Mouse (Mus musculus): Measurements from ENCODE around the gene Metap1.

The Metap1 gene

GRCm38 (mm10) chr3:138489327-138490033, at the start of gene Metap1:
Gene Metap1, minus strand, starts transcription at chr3:138489515.
- peak; percentile 98 for DNase-seq

- DNase-seq, result peak; percentile 41
Observed at GRCm38 (mm10) chr3:138536031-138536430, 46.7 kb upstream of the Metap1 start.

DNA sequence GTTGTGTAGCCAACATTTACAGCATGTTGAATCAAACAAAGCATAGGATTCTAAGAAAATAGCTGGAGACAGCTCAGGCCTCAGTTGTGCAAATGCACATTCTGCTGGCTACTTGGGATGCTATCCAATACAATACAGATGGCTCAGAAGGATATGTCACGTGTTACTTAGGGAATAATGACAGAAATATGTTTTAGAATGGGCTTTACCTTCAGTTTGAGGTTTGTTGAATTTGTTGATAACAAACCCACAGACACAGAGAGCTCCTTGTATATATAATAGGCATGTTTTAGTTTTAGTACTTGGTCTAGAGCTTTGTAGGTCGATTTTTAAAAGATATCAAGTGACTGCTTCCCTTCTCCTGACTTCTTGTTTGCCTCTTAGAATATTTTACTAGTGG, 43.4 kb upstream of the Metap1 start:
- no peak for DNase-seq

- no peak for DNase-seq
Observed at GRCm38 (mm10) chr3:138531479-138532181, 42.3 kb upstream of the Metap1 start.

DNA sequence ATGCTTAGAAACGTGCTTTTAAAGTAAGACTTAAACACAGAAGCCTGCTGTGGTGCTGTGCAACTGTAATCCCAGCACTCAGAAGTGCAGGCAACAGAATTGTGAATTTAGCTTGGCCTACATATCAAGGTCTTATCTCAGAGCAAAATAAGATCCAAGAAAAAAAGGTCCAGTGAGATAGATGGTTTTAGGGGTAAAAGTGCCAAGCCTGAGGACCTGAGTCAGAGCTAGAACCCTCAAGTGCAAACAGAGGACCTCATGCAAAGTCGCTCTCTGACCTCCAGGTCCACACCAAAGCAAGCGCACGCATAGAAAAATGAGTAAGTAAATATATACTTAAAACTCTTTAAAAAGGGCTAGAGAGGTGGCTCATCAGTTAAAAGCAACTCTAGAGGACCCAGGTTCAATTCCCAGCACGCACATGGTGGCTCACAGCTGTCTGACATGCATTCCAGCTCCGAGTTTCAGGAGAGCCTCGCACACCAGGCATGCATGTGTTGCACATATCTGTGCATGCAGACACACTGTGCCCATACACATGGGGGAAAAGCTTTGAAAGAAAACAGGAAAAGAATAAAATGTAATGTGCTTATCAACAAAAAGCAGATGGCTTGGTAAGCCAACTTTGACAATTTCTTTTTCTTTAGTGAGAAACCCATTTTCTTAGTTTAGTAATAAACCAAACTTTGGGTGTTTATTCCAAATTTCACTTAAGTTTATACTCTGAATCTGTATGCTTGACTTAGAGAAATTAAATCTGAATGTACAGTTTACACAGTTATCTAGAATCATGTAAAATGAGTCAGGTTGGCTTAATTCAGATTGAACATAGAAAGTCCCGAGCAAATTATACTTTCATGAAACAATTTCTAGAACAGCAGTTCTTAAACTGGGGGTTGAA, 41.5 kb upstream of the Metap1 start:
- no peak for DNase-seq

- DNase-seq, result no peak
Observed at GRCm38 (mm10) chr3:138528265-138528664, 39.0 kb upstream of the Metap1 start.

DNA sequence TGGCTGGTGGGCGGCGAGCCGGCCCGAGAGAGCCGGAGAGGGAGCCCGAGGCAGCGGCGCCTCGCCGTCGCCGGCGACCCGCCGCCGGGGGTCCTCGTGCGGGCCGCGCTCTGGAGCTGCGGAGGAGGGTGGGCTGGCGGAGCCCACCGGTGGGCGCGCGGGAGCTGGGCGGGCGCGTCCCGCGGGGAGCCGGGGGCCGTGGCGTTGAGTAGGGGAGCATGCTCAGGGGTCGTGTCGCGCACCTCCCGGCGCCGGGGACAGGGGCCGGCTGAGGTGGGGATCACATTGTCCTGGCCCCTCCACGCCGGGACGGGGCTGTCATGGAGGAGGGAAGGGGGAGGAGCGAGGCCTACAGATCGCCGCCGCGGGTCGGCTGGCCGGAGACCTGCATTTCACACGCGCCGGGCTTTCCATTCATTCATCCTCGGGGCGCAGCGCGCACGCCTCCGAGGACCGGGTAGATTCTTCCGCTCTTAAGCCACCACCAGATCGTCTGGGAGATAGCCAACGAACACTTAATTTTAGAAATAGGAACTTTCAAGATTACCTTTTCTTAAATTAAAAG, 38.4 kb upstream of the Metap1 start:
- DNase-seq, result peak; percentile 83

DNA sequence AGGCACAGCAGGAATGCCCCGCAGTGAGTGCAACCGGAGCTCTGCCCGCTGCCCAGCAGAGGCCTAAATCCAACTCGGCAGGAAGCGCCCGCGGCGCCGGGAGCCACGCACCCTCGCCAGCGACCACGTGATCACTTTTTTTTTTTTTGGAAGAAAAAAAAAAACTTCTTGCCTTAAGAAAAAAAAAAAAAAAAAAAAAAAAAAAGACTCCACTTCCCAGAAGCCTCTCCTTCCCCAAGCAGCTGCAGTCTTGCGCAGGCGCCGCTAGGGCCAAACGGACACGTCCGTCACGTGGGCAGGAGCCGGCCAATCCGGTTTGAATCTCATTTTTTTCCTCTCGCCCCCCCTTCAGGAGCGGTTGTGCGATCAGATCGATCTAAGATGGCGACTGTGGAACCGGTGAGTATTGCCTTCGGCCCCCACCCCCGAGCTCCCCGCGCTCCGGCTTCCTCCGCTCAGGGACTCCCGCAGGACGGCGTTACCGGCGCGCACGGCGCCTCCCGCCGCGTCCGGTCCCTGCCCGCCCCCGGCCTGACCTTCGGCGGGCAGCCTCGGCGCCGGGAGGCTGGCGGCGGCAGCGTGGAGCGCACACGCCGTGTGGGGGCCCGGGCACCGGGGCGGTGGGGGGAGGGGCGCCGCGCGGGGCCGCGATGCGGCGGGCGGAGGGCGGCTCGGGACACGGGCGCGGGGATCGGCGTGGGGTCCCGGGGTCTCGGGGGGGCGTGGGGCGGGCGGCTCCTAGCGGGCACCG, 37.8 kb upstream of the Metap1 start:
- peak; percentile 98 for DNase-seq

DNA sequence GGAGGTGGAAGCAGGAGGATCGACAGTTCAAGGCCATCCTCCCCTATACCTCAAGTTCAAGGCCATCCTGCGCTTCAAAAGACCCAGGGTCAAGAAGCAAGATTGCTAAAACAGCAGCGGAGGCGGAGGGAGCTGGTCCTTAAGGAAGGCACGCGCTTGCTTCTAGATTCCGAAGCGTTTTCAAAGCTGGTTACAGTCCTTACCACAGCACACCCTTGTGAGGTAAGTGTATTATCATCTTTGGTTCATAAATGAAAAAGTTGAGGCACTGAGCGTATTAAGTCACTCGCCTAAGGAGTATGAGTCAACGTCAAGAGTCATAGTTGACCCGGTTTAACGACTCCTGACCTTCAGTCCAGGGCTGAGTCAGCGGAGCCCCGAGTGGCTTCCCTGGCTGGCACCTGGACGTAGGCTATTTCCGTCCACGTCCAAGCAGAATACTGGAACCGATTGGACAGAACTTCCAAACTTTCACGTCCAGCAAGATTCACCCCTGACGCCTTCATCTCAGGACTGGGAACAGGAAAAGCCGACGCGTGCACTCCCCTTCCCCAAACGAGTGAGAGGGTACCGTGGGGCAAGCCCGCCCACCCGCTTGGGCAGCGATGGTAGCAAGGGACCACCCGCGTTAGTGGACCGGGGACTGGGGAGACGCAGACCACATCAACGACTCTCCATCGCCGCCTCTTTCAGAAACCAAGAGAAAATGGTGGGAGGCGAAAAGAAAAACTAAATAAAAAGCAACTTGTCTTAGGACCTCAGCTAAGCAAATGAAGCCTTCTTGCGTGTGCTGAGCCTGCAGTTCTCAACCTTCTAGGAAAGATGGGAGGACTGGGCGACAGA, 37.0 kb upstream of the Metap1 start, which contains the start of gene Eif4e:
Gene Eif4e, plus strand, starts transcription at position 107 of the 843 bp plus-strand sequence.
- DNase-seq, result peak; percentile 75

- no peak for DNase-seq
Observed at GRCm38 (mm10) chr3:138525494-138525893, 36.2 kb upstream of the Metap1 start.

DNA sequence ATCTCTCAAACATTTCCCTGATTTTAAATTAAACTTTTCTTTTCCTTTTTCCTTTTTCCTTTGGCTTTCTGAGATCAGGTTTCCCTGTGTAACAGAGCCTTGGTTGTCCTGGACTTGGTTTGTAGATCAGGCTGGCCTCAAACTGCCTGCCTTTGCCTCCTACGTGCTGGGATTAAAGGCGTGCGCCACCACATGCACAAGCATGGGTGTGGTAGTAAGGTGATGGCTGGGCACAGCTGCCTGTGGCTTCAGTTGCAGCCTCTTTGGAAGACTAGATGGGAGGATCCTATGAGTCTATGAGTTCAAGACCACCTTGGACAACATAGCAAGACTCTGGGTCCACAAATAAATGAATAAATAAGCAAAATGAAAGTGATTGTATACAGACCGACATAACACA, 34.6 kb upstream of the Metap1 start:
- DNase-seq, result no peak

- no peak for DNase-seq
Observed at GRCm38 (mm10) chr3:138519218-138519617, 29.9 kb upstream of the Metap1 start.

DNA sequence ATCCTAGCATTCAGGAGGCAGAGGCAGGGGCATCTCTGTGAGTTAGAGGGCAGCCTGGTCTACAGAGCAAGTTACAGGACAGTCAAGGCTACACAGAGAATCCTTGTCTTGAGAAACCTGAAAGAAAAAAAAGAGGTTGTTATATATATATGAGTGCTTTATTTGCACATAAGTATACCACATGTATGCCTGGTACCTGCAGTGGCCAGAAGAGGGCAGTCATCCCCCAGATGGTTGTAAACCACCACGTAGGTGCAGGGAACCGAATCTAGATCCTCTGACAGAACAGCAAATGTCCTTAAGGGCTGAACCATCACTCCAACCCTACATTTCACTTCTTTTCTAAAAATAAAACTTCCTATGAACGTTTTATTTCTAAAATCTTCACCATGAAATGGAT, 28.6 kb upstream of the Metap1 start:
- DNase-seq, result no peak

DNA sequence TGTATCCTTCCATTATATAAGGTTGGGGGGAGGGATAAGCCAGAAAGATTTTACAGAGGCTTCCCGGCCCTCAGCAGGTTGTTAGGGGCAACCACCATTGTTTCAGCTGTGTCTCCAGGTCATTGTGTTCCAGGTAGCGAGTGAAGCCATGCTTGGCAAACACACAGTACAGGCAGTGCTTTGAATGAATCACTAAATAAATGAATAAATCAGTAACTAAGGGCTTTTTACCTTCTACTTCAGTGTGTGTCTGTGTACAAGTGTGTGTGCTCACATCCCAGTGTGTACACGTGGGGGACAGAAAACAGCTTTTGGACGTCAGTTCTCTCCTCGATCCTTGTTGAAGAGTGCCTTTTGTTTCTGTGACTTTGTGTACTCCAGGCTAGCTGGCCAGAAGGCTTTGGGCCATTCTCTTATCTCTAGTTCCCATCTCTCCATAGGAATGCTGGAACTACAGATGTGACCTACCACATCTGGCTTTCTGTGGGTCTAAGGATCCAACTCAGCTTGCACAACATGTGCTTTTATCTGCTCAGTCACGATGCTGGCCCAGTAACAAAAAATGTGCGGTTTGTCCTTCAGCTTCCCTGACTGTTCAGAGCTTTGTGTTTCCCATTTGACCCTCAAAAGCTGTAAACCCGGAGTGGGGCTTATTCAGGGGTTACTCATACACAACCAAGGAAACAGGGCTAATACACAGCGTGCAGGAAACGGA, 26.5 kb upstream of the Metap1 start:
- no peak for DNase-seq

- DNase-seq, result no peak
Observed at GRCm38 (mm10) chr3:138514749-138515148, 25.4 kb upstream of the Metap1 start.

DNA sequence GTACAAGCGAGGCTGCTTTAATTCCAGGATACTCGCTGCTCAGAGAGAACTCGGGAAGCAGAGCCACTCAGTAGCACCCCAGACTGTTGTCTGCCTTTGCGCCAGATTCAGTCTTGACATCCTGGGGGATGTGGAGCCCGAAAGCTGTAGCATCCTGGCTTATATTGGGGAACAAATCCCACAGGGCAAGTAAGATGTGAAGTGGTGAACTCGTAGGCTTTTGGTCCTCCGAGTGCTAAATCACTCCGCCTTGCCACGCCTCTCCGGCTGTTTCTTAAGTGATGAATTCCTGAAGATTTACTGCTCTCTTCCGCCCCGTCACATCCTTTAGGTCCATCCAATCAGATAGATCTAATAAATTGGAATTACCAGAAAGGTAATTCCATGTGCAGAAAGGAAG, 23.9 kb upstream of the Metap1 start:
- DNase-seq, result peak; percentile 24

GRCm38 (mm10) chr3:138510471-138510870, 21.2 kb upstream of the Metap1 start:
- no peak for DNase-seq

DNA sequence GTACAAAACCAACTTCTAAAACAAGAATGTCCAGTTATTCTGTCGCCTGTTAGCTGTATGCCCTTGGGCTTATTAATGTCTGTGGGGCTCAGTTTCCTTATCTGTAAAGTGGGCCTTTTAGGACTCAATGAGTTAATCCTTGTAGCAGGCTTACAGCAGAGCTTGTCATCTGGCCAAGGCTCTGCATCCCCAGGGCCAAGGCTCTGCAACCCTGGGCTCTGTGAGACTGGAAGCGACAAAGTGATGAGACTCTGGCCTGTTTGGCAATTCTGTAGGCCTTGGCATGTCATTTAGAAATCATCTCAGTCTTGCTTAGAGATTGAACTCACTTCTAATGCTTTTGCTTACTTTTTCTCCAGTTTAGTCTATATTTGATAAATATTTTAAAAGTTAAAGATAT, 20.3 kb upstream of the Metap1 start:
- DNase-seq, result no peak

- peak; percentile 54 for DNase-seq
Observed at GRCm38 (mm10) chr3:138506749-138507148, 17.4 kb upstream of the Metap1 start.

- DNase-seq, result no peak
Observed at GRCm38 (mm10) chr3:138503754-138504153, 14.4 kb upstream of the Metap1 start.

All from kidney, postnatal 14 days (tissue).